Mouse (Mus musculus): ENCODE measurements around the gene Nosip. TPM values are rescaled to one million over a fixed set of nuclear protein-coding genes. Genes with fewer than 3 reads are reported as not detected.
"Not testable (repeated sequence)": the region's sequence is repeated elsewhere in the genome, so short reads cannot be mapped to it uniquely, and the experiment has no call there.

Gene Nosip
- 10 to 100 TPM; 47.3 to 48.3 TPM for total RNA-seq (2021)
- long read RNA-seq, experiment 1, transcript Nosip-201 (9 exons, 1,814 nt) = major isoform, 27 of 38 reads
- long read RNA-seq, experiment 1, partial matches to known transcripts = 1 of 38 reads
- long read RNA-seq, experiment 1, other reads (novel, unspliced or antisense) = 10 of 38 reads
- long read RNA-seq, experiment 2, transcript Nosip-201 (9 exons, 1,814 nt) = major isoform, 22 of 32 reads
- long read RNA-seq, experiment 2, partial matches to known transcripts = 1 of 32 reads
- long read RNA-seq, experiment 2, other reads (novel, unspliced or antisense) = 8 of 32 reads

DNA sequence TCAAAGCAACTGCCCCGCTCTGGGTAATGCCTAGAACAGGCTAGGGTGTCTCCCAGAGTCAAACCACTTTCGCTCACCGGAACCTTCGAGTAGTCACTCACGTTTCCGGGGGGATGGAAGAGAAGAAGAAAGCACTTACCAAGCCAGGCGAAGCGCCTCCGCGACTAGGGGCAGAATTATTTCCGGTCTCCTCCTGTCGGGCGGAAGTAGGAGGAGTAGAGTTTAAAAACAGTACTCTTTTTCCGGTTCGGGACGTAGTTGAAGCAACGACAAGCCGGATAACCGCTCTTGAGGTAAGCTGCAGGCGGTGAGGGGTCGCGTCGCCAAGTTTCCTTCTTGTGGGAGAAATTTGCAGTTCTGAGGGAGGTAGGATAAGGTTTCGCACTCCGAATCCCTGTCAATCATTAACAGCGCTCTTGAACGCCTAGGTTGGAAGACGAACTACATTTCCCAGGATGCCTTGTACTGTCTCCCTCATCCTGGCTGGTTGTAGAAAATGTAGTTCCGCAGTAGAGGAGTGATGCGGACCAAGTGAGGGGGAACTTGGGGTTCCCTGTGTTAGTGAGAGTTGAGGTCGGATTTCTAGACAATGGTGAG lies at the start of gene Nosip, which contains the start of gene Prrg2:
Nosip (plus strand) TSS at position 191 of the 597 bp plus-strand sequence.
Prrg2 (minus strand) TSS at position 439 of the 597 bp plus-strand sequence.
- peak; percentile 81 to 90 for DNase-seq (ENCODE audit: low spot score in 2 of 2)

DNA sequence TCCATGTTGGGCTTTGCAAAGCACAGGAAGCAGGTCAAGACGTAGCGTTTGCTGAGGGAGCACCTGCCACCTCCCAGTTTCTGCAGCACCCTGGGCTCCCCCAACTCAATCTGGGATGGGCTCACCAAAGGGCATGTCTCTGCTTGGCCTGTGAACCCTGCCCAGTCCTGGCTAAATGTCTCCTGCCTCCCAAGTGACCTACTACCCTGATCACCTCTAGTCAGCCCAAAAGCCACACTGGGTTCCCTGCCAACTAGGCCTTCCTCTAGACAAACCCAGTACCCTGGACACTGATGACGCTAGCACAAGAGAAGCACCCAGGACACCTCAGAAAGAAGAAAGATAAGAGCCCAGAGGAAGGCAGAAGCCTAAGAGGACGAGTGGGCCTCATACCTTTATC lies 49.4 kb upstream of the Nosip start:
- no peak for DNase-seq (ENCODE audit: low spot score in 2 of 2)

DNA sequence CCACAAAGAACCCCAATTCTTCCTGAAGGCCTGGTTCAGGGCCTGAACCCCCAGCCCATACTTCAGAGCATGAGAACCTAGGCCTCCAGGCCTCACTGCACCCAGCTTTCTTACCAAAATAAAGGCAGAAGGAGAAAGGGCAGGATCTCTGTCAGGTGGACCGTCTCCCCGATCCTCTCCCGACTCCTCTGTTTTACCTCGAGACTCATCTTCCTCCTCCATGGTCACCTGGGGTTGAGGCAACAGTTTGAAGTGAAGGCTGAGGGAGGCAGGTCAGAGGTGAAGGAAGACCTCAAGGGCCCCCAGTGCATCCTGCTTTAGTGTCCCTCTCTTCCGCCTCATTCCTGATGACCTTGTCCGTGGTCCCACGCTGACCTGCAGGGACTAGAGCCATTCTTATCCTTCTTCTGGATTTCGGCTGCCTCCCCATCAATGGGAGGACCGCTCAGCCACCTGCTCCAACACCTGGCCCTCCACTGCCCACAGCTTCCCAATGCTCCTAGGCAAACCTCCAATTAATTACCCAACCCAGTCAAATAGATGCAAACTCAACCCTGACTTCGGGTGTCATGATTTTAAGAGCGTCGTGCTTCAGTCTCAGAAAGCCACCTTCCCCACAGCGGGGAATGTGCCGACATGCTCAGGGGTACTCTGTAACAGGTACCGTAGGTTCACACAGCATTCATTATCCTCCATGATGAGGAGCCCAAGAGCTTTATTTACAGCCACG lies 48.7 kb upstream of the Nosip start:
- DNase-seq (ENCODE audit: low spot score in 2 of 2) = no peak

DNA sequence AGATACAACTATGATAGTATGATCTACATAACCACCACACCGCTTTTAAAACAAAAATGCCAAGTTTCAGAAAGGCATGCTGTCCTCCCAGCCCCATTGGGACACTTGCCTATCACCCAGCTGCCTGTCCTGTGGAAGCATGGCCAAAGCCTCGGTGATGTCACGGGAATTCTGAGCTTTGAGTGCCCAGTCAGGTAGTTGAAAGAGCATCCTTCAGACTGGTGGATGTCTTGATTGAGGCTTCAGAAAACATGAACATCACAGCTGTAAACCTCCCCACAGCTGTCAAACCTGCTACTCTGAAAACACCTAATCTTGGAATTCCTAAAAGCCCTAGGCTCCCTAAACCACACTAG lies 48.2 kb upstream of the Nosip start:
- DNase-seq (ENCODE audit: low spot score in 2 of 2) = no peak

DNA sequence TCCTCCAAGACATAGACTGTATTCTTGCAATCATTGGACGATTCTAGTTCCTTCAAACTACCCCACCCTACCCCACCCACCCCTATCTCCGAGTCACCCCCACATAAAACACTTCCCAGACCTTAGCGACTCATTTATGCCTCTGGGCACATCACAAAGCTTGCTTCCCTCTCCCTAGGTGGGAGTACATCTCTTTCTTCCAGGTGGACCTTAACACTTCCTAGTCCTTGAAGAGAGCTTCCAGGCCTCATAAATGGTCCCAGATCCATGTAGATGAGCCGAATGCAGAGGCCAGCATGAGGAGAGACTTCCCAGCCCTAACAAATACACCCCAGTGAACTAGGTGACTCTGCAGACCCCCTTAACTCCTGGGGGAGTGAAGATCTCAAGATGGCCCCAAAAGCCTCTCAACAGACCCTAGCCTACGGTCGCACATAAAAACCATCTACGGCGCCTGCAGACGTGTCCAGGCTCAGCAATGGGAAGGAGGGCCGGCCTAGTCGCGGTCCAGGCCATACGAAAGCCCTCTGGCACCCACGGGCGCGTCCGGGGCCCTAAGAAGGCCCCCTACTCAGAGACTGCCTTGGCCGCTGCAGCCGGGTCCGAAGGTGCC lies 46.8 kb upstream of the Nosip start:
- DNase-seq (ENCODE audit: low spot score in 2 of 2) = no peak

DNA sequence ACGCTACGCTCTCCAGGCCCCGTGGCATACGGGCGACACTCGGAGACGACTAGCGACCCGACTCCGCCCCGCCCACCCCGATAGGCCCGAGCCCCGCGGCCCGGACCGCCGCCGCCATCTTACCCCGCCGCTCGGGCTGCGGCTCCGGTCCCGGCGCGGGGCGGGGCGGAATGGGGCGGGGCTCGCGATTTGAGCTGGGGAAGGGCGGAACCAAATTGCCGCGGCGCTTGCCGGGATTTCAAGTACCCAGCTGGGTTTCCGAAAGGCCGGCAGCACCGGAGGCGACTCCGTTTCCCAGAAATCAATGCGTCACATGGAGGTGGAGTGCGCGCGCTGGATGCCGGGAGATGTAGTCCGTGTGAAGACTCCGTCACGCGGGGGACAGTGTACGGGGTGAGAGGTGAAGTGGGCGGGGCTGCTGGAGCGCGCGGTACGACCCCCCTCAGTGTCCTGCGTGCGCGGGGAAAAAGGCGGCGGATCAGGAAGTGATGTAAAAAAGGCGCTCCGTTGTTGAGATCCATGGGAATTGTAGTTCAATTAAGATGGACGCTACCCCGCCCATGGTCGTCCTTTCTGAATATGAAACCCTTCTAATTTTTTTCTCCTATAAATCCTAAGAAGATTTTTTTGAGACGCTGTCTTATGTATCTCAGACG lies 46.1 kb upstream of the Nosip start, which contains the start of gene Scaf1:
Scaf1 (minus strand) TSS at position 407 of the 656 bp plus-strand sequence.
- DNase-seq (ENCODE audit: low spot score in 2 of 2) = peak; percentile 98 to 99

DNA sequence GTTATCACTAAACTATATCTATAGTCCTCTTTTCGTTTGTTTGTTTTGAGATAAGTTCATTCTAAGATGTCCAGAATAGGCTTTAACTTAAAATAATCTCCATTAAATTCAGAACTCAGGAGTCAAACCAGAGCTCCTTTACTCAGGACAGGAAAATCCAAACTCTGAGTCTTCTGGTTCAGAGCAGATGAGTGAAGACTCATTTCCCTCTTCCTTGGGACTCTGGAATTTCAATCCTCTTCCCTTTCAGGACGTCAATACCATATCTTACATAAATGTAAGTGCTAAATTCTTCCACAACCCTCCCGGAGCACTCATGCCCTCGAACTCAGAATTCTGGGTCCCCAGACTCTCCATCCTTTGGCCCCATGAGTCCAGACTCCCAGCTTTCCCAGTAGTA lies 45.5 kb upstream of the Nosip start:
- DNase-seq (ENCODE audit: low spot score in 2 of 2) = no peak

DNA sequence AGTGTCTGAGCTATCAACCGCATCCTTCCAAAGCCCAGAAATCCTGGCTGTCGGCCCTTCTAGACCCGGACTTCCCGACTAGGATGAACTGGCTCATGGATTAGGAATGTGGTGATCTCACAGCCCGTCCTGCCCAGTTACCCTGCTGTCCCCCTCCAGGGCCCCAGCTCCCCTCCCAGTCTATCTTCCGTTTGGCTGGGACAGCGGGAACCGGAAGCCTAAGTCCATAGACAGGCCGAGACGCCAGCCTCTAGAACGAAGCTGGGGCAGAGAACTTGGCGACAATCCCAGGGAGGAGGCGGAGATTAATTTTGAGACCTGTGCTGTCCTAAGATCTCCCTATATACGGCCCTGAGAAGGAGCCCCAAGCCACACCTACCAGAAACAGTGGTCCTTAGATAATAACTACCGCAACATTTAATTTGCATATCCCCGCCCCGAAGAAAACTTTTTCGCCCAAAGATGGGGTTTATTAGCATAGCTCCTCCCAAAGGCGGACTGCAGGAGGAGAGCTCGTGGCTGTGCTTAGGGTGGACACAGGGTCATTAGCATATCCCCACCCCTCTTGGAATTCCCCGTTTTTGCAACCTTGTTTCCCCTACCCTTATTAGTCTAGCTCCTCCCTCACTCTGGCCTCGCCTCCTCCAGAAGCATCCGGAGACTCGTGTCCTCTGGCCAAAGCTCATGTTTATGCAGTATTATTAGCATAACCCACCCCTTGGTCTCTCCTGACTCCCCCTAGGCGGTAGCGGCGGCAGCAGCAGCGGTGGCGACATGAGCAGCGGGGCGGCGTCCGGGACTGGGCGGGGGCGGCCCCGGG lies 44.8 kb upstream of the Nosip start, which contains the start of gene Rras:
Rras (plus strand) TSS at position 720 of the 820 bp plus-strand sequence.
- peak; percentile 82 to 93 for DNase-seq (ENCODE audit: low spot score in 2 of 2)

DNA sequence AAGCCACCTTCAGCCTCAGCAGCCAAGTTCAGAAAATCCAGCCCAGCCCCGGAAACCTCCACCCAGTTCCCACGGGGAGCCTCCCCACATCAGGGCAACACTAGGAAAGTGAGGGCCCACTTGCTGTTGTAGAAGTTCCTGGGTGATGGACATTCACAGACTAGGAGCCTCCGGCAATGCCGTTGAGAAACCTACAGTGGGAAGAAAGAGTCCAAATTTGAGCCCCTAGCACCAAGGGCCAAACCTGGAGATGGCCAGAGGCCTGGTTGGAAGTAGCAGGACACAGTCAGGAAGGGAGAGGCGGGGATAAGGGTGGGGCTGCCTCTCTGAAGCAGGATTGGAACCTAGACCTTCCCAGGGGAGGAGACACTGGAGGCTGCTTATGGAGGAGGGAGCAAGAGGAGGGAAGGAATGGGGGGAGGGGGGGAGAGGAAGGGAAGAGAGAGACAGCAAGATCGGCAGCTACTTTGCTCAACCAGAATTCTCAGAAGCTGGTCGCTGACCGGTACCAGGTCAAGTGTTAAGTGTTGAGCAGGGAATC lies 43.1 kb upstream of the Nosip start:
- DNase-seq (ENCODE audit: low spot score in 2 of 2) = peak in 1 of 2 experiments; percentile 70

DNA sequence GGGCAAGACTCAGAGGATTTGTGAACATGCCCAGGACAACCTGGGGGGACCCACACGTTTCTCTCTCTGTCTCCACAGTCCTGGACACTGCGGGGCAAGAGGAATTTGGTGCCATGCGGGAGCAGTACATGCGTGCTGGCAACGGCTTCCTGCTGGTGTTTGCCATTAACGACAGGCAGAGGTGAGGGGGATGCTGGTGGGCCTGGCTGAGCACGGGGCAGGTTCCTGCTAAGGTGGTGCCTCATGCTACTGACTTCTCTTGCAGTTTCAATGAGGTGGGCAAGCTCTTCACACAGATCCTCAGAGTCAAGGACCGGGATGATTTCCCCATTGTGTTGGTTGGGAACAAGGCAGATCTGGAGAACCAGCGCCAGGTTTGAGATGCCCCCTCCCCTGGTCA lies 42.0 kb upstream of the Nosip start:
- no peak for DNase-seq (ENCODE audit: low spot score in 2 of 2)

DNA sequence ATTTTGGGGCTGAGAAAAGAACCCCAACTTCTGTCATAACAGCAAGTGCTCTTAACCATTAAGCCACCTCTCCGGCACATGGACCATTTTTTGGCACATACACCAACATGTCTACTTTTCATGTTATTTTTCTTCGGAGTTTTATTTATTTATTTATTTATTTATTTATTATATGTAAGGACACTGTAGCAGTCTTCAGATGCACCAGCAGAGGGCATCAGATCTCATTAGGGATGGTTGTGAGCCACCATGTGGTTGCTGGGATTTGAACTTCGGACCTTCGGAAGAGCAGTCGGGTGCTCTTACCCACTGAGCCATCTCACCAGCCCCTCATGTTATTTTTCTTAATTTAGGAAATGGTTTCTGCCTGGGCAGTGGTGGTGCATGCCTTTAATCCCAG lies 38.5 kb upstream of the Nosip start:
- DNase-seq (ENCODE audit: low spot score in 2 of 2) = not testable (repeated sequence)

DNA sequence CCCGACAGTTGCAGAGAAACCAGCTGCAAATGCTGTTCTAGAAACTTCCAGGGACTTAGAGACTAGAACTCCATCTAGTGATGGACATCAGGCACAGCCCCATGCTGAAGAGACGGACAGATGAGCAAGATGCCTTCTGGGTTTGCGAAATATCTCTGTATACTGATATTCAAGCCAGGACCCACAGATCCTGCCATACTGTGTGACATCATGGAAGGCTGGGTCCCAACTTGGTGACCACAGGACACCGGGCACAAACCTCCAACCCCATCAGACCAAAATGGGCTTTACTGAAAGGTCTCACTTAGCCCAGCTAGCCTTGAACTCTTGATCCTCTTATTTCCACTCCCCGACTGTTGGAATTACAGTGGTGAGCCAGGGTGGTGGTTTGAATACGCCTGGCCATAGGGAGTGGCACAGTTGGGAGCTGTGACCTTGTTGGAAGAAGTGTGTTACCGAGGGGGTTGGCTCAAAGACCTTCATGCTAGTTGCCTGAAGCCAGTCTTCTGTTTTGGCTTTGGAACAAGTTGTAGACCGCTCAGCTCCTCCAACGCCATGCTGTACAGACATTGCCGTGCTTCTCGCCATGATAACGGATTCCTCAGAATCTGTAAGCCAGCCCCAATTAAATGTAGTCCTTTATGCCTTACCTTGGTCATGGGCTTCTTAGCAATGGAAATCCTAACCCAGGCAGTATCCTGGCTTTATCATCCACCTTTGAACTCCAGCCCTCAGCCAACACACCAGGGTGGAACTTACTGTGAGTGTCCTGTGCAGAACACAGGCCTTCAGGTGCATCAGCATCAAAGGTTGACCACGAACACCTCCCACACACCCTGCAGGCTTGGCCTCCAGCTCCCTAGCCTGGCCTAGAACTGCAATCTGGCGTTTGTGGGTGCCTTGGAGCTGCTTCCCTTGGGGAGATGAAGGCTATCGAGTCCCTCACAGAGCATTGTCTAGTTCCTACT lies 37.7 kb upstream of the Nosip start:
- DNase-seq (ENCODE audit: low spot score in 2 of 2) = no peak

DNA sequence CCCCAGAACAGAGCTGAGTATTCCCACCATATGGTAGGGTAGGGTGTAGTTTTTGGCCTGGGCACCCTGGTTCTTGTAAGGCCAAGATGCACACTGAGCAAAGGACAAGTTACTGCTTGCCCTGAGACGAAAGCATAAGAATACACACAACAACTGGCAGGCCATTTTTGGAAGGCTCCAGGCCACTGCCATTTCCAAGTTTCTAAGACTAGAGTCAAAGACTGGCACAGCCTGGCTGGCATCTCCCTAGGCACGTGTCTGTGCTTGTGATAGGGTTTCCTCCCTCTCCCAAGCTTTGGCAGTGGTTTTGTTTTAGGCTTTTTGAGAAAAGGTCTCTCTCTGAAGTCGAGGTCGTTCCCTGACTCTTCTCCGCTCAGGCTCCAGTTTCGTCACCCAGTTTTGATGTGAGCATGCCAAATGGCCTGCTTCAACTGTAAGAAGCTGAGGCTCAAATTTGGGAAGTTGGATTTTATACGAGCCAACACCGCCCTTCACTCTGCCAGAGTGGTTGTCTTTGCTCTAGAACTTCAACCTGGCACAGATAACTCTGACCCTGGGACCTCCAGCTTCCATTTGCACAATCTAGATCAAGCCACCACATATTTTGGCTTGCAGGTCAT lies 36.5 kb upstream of the Nosip start:
- DNase-seq (ENCODE audit: low spot score in 2 of 2) = no peak

DNA sequence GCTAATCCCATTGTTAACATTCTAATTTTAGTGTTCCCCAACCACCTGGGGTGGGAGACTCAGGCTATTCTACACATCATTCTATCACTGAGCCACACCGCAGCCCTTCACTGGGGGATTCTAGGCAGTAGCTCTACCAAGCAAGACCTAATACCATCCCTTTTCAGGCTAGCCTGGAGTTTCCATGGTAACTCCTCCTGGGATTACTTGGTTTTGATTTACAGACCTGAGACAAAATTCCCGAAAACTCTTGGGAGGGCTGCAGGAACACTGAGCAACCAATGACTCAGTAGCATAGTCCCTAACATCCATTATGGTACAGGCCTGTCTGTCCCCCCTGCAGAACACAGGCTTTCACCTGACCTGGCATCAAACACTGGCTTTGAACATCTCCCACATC lies 36.0 kb upstream of the Nosip start:
- DNase-seq (ENCODE audit: low spot score in 2 of 2) = no peak

DNA sequence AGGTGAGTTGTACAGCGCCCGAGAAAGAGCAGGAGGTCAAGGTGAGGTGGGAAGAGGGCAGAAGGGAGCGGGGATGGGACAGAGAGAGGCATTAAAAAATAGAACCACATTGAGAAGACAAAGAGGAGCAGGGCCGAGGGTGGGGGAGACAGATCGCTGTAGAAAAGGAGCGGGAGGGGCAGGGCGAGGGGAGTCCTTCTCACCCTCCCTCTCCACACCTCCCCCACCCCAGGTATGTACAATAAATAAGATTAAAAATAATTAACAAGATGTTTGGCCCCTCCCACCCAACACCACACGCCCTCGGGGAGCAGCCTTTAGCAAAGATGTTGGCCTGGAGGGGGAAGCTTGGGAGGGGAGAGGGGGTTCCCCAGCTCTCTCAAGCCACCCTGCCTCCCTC lies 34.5 kb upstream of the Nosip start:
- DNase-seq (ENCODE audit: low spot score in 2 of 2) = no peak

DNA sequence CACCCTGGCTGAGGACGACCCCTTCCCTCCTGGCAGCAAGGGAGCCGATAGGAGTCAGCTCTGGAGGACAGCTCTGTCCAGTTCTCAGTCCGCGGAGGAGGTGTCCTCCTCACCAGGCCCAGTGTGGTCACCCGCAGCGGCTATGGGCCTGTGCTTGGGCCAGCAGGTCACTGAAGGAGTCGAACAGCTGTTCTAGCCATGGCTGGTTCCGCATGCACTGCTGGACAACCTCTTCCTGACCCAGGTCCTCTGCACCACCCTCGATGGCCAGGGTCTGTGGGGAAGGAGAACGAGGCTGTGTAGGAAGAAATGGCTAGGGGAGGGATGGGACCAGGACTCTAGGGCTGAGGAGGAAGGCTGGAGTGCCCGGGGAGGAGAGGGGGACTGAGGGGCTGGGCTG lies 33.9 kb upstream of the Nosip start:
- DNase-seq (ENCODE audit: low spot score in 2 of 2) = no peak

DNA sequence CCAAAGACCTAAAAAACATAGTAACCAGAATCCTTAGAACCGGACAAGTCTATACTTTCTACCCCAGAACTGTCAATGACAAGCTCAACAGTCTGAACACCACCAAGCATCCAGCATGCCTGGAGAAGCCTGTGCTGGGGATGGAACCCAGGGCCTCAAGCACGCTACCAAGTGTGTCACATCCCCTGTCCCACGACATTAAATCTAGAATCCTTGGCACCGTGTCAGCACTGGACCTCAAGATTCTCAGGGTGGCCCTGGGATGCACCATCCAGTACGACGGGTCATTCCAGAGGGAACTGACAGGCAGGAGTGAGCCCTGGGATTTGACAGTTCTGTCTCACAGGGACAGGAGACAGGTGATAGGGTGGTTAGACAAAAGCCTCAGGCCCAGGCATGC lies 32.2 kb upstream of the Nosip start:
- no peak for DNase-seq (ENCODE audit: low spot score in 2 of 2)

DNA sequence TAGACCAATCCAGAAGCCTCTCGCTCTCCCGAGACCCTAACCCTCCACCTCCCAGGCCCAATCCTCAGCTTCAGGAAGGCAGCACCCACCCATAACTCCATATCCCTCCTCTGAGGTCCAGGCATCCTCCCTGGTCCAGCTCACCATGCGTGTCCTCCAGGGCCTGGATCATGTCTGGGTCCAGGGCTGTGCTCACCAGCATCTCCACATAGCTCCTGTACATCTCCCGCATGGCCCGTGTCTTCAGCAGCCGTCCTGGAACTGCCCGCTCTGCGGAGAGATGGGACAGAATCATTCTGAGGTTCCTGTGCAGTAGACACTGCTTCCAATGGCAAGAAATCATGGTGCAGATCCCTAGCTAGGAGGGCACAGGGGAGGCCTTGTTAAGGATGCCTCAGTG lies 31.4 kb upstream of the Nosip start:
- no peak for DNase-seq (ENCODE audit: low spot score in 2 of 2)
